ENCODE assay signal across 14 mouse cellular contexts in genomic region chr16:94850393-94850792, GRCm38 (mm10).
DNase-seq lines count a peak whose midpoint lies in the region; ATAC-seq and TF ChIP-seq lines count a peak whose summit lies in the region.
"Had no signal": no experiment of that assay in that cellular context is flagged by ENCODE, and none has a peak within 500 bp of the region (broad histone marks: within the 10 kb centered on the region; RNA-seq: fewer than 3 reads in every experiment).

No protein-coding gene starts in this region.

- no peaks in the 10 kb centered on the region for H3K36me3 ChIP-seq in forebrain, postnatal 0 days (ENCODE audit: insufficient read depth)
- H3K36me3 ChIP-seq in forebrain, embryonic 15.5 days: no peaks in the 10 kb centered on the region
- no peaks in the 10 kb centered on the region for H3K36me3 ChIP-seq in hindbrain, postnatal 0 days (ENCODE audit: insufficient read depth, low read length)
- H3K36me3 ChIP-seq: heart, embryonic 15.5 days; lung, embryonic 15.5 days had no signal

- no peak overlapping the region for H3K4me3 ChIP-seq in forebrain, postnatal 0 days (ENCODE audit: low read depth, low read length)
- no peak overlapping the region for H3K4me3 ChIP-seq in forebrain, embryonic 15.5 days
- H3K4me3 ChIP-seq in hindbrain, postnatal 0 days (ENCODE audit: low read length): no peak overlapping the region
- H3K4me3 ChIP-seq: heart, embryonic 15.5 days; lung, embryonic 15.5 days; megakaryocyte, embryonic 14.5 days had no signal

- intact Hi-C loops in left cerebral cortex, postnatal 4 days (cut with DNase I): no loop called here

- H3K9ac ChIP-seq in forebrain, postnatal 0 days: no peak overlapping the region
- H3K9ac ChIP-seq in forebrain, embryonic 15.5 days (replicated peaks): no peak overlapping the region
- no peak overlapping the region for H3K9ac ChIP-seq in hindbrain, postnatal 0 days (replicated peaks; ENCODE audit: low read length)
- H3K9ac ChIP-seq: heart, embryonic 15.5 days; lung, embryonic 15.5 days had no signal

- ATAC-seq in forebrain, postnatal 0 days: peak; percentile 73; the same call in 1 of the 2 replicates
- ATAC-seq in forebrain, embryonic 15.5 days (replicated peaks): no peak
- ATAC-seq in hindbrain, postnatal 0 days: peak; percentile 27; the same call in 1 of the 2 replicates

- no peak overlapping the region for H3K4me2 ChIP-seq in forebrain, postnatal 0 days (ENCODE audit: low read depth)
- H3K4me2 ChIP-seq in forebrain, embryonic 15.5 days (replicated peaks): no peak overlapping the region
- H3K4me2 ChIP-seq in hindbrain, postnatal 0 days (ENCODE audit: low read depth, low read length): 0 out of 2 replicates have a peak overlapping the region, but pooled peaks have one; percentile 5
- H3K4me2 ChIP-seq: heart, embryonic 15.5 days; liver, embryonic 11.5 days; lung, embryonic 15.5 days had no signal

- WGBS in forebrain, postnatal 0 days: 34% methylated on average over 14 of the region's 14 CpGs
- WGBS in forebrain, embryonic 15.5 days: 47% methylated on average over 14 of the region's 14 CpGs
- 28% methylated on average over 14 of the region's 14 CpGs for WGBS in hindbrain, postnatal 0 days

- H3K9me3 ChIP-seq in forebrain, postnatal 0 days (ENCODE audit: low read length): no peaks in the 10 kb centered on the region
- H3K9me3 ChIP-seq in forebrain, embryonic 15.5 days: no peaks in the 10 kb centered on the region
- H3K9me3 ChIP-seq in hindbrain, postnatal 0 days (ENCODE audit: low read length): no peaks in the 10 kb centered on the region
- H3K9me3 ChIP-seq: heart, embryonic 15.5 days; lung, embryonic 15.5 days had no signal

- H3K27ac ChIP-seq in forebrain, postnatal 0 days (ENCODE audit: low read depth, low read length): no peak overlapping the region
- no peak overlapping the region for H3K27ac ChIP-seq in forebrain, embryonic 15.5 days (replicated peaks)
- H3K27ac ChIP-seq in hindbrain, postnatal 0 days: no peak overlapping the region
- H3K27ac ChIP-seq: heart, embryonic 15.5 days; kidney, postnatal 0 days; lung, embryonic 15.5 days had no signal

- DNase-seq in forebrain, postnatal 0 days: no peak
- DNase-seq in left cerebral cortex, adult 9 months (ENCODE audit: low spot score in 2 of 2): peak; percentile 43 to 59
- DNase-seq in left cerebral cortex, postnatal 4 days: no peak
- no peak for DNase-seq in hindbrain, postnatal 0 days (ENCODE audit: low spot score)
- peak; percentile 57 for DNase-seq in right cerebral cortex, postnatal 25 days
- DNase-seq in urinary bladder, postnatal 14 days (ENCODE audit: low spot score): no peak
- no peak for DNase-seq in kidney, adult 11 months
- DNase-seq: cerebellum, adult 9-11 months had no signal

- no peaks in the 10 kb centered on the region for H3K4me1 ChIP-seq in forebrain, postnatal 0 days (ENCODE audit: insufficient read depth)
- no peaks in the 10 kb centered on the region for H3K4me1 ChIP-seq in forebrain, embryonic 15.5 days
- H3K4me1 ChIP-seq in hindbrain, postnatal 0 days (ENCODE audit: insufficient read depth, low read length): no peaks in the 10 kb centered on the region
- H3K4me1 ChIP-seq: lung, embryonic 15.5 days had no signal

- TF ChIP-seq CTCF in forebrain, postnatal 0 days (IDR thresholded peaks at IDR 0.05; ENCODE audit: low read depth): no peak
- TF ChIP-seq CTCF in hindbrain, postnatal 0 days (IDR thresholded peaks at IDR 0.05; ENCODE audit: low read depth): no peak

- no peaks in the 10 kb centered on the region for H3K27me3 ChIP-seq in forebrain, postnatal 0 days (ENCODE audit: insufficient read depth, low read length)
- no peaks in the 10 kb centered on the region for H3K27me3 ChIP-seq in forebrain, embryonic 15.5 days
- H3K27me3 ChIP-seq in hindbrain, postnatal 0 days (ENCODE audit: insufficient read depth, low read length): no peaks in the 10 kb centered on the region
- H3K27me3 ChIP-seq: heart, embryonic 15.5 days; lung, embryonic 15.5 days had no signal

Comparison
In these comparisons a context has a peak if more than half of its experiments do, and no peak if none do; other contexts are left out.
1. DNase-seq: peak in left cerebral cortex, adult 9 months (2 of 2) and right cerebral cortex, postnatal 25 days (single experiment); none in forebrain, postnatal 0 days (single experiment), left cerebral cortex, postnatal 4 days (single experiment), hindbrain, postnatal 0 days (single experiment), urinary bladder, postnatal 14 days (single experiment) and kidney, adult 11 months (single experiment).